In the genomic region with DNA sequence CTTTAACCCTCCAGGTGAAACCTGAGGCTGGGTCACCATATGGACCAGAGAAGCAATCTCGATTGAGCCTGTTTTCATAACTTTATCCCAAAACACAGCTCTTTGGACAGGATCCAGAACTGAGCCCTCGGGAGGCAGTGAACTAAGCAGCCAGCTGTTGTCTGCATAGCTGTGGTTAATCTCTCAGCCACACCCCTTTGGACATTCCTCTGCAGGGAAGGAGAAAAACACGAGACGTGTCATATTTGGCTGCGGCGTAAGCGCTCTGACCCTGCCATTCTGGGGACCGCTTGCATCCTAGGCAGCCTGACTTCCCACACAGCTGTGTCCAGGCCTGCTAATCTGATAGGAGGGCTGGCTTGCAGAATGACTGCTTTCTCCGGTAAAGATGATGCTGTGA, we compare ENCODE assay signal across 8 mouse cellular contexts. TPM values are rescaled to one million over a fixed set of nuclear protein-coding genes. Genes with fewer than 3 reads are reported as not detected.
A peak's percentile ranks its signal among the peaks of the same experiment; 100 is the strongest.
DNase-seq lines count a peak whose midpoint lies in the region; ATAC-seq lines count a peak whose summit lies in the region.

No protein-coding gene starts in this region.

- no peaks in the 10 kb centered on the region; the same call in 1 of the 2 replicates for H3K9me3 ChIP-seq in heart, embryonic 10.5 days
- no peaks in the 10 kb centered on the region for H3K9me3 ChIP-seq in stomach, embryonic 16.5 days (replicated peaks; ENCODE audit: control insufficient read depth, low read length)

- no peaks in the 10 kb centered on the region for H3K27me3 ChIP-seq in heart, embryonic 10.5 days (ENCODE audit: insufficient read depth, poor library complexity, severe bottlenecking)
- H3K27me3 ChIP-seq in stomach, embryonic 16.5 days (ENCODE audit: control insufficient read depth, insufficient read depth, low read length) = no peaks in the 10 kb centered on the region

- H3K9ac ChIP-seq in stomach, embryonic 16.5 days (ENCODE audit: low read length) = no peak overlapping the region

- peak; percentile 58; the same call in 1 of the 2 replicates for ATAC-seq in stomach, embryonic 16.5 days (ENCODE audit: insufficient read depth, low FRiP score)

- H3K27ac ChIP-seq in heart, embryonic 10.5 days = no peak overlapping the region
- peak overlapping the region; percentile 46 for H3K27ac ChIP-seq in stomach, embryonic 16.5 days (ENCODE audit: low read length)

- 34% methylated on average over 9 of the region's 9 CpGs for WGBS in heart, embryonic 10.5 days
- WGBS in stomach, embryonic 16.5 days = 12% methylated on average over 9 of the region's 9 CpGs

- H3K4me2 ChIP-seq in stomach, embryonic 16.5 days (ENCODE audit: low read depth, low read length) = no peak overlapping the region

- DNase-seq in adrenal gland, adult 2 months = peak; percentile 18
- no peak for DNase-seq in adrenal gland, adult 18-20 months (ENCODE audit: low spot score in 2 of 2)
- DNase-seq in adipocyte (ENCODE audit: low spot score) = peak; percentile 90
- peak; percentile 78 for DNase-seq in heart, embryonic 10.5 days (ENCODE audit: low spot score)
- DNase-seq in kidney, postnatal 25 days = peak; percentile 57 to 79
- no peak for DNase-seq in cerebellum, postnatal 14 days
- DNase-seq in left cerebral cortex, adult 8-10 months (ENCODE audit: low spot score in 2 of 2) = no peak

- no peaks in the 10 kb centered on the region for H3K36me3 ChIP-seq in heart, embryonic 10.5 days
- H3K36me3 ChIP-seq in stomach, embryonic 16.5 days (ENCODE audit: control insufficient read depth, insufficient read depth, low read length) = no peaks in the 10 kb centered on the region

- peaks cover 14% of the 10 kb centered on the region for H3K4me1 ChIP-seq in heart, embryonic 10.5 days
- H3K4me1 ChIP-seq in stomach, embryonic 16.5 days (ENCODE audit: control insufficient read depth, insufficient read depth, low read length) = peaks cover 12% of the 10 kb centered on the region; the same call in 1 of the 2 replicates

- no peak overlapping the region for H3K4me3 ChIP-seq in heart, embryonic 10.5 days
- no peak overlapping the region for H3K4me3 ChIP-seq in stomach, embryonic 16.5 days (replicated peaks; ENCODE audit: low read length)

RNA-seq across cellular contexts. Expression of gene Ubl3, which starts 55.6 kb away (rescaled TPM):
- total RNA-seq in adrenal gland, adult 2 months (2021) = 100 to 1,000 TPM; 163 to 167 TPM
- polyA plus RNA-seq in adrenal gland, adult 2 months (2012; rRNA removed) = 90.5 and 90.9 TPM in 2 replicates
- 100 to 1,000 TPM; 152 to 163 TPM for total RNA-seq in adrenal gland, adult 18-20 months (2021)
- polyA plus RNA-seq in heart, embryonic 10.5 days (2016; fragmentation: Nextera tagmentation; extraction: Ambion mirVana) = 55.0 and 59.9 TPM in 2 replicates
- 36.3 and 41.0 TPM in 2 replicates for polyA plus RNA-seq in stomach, embryonic 16.5 days (2015; fragmentation: Nextera tagmentation; extraction: Ambion mirVana)
- total RNA-seq in left cerebral cortex, adult 8-10 months (2022) = 100 to 1,000 TPM; 216 to 240 (median 236) TPM

Comparison
In these comparisons a context has a peak if more than half of its experiments do, and no peak if none do; other contexts are left out.
1. DNase-seq: peak in adrenal gland, adult 2 months (single experiment), adipocyte (single experiment), heart, embryonic 10.5 days (single experiment) and kidney, postnatal 25 days (2 of 2); none in adrenal gland, adult 18-20 months (0 of 2), cerebellum, postnatal 14 days (0 of 2) and left cerebral cortex, adult 8-10 months (0 of 2).